Mouse (Mus musculus) stomach, postnatal 0 days (tissue): ENCODE results near the gene Snrnp200. TPM values are rescaled to one million over a fixed set of nuclear protein-coding genes. Genes with fewer than 3 reads are reported as not detected.

Experiments used
- ATAC-seq: fragments of 200-750 bp; cut with Nextera tagmentation; 2 replicates; pipeline ENCODE4 v1.8.0; 2017; ENCODE audit not compliant: low FRiP score, low TSS enrichment
- DNase-seq: peaks from one replicate; pipeline ENCODE4 v3.0.0-alpha.2; 2016; ENCODE audit warnings: low spot score
- H3K27ac ChIP-seq: fragments of 300-500 bp; sonication (generic); replicated peaks from 2 replicates; pipeline ENCODE4 v1.5.1; 2014; ENCODE audit warnings: mild to moderate bottlenecking, control low read depth
- H3K27me3 ChIP-seq: fragments of 300-500 bp; sonication (generic); 2 replicates; pipeline ENCODE4 v1.6.1; 2014; ENCODE audit warnings: low read length; ENCODE audit not compliant: control insufficient read depth, insufficient read depth
- H3K36me3 ChIP-seq: fragments of 300-500 bp; sonication (generic); 2 replicates; pipeline ENCODE4 v1.6.1; 2014; ENCODE audit warnings: low read length, mixed read lengths; ENCODE audit not compliant: control insufficient read depth, insufficient read depth
- H3K4me1 ChIP-seq: fragments of 300-500 bp; sonication (generic); replicated peaks from 2 replicates; pipeline ENCODE4 v1.6.1; 2014; ENCODE audit warnings: antibody characterized with exemption; ENCODE audit not compliant: control insufficient read depth, insufficient read depth
- H3K4me2 ChIP-seq: fragments of 300-500 bp; sonication (generic); replicated peaks from 2 replicates; pipeline ENCODE4 v1.6.1; 2014; ENCODE audit warnings: low read depth, mild to moderate bottlenecking, control low read depth, moderate library complexity
- H3K4me3 ChIP-seq: fragments of 300-500 bp; sonication (generic); 2 replicates; pipeline ENCODE4 v1.5.1; 2014; ENCODE audit warnings: low read depth, low read length, control low read depth
- H3K9ac ChIP-seq: fragments of 300-500 bp; sonication (generic); 2 replicates; pipeline ENCODE4 v1.6.1; 2014; ENCODE audit warnings: mild to moderate bottlenecking, low read length, control low read depth, mixed read lengths
- H3K9me3 ChIP-seq: fragments of 300-500 bp; sonication (generic); 2 replicates; pipeline ENCODE4 v1.6.1; 2016; ENCODE audit warnings: low read length; ENCODE audit not compliant: control insufficient read depth
- CTCF ChIP-seq: IDR thresholded peaks from 2 replicates; pipeline ENCODE4 v1.5.1; 2016; ENCODE audit warnings: antibody characterized with exemption, low read depth, mild to moderate bottlenecking, moderate library complexity
- EP300 ChIP-seq: optimal IDR thresholded peaks from 2 replicates; pipeline ENCODE3; 2016; ENCODE audit warnings: antibody characterized with exemption
- WGBS: fragments of 180-500 bp; shearing (Covaris S2); extraction: QIAGEN DNeasy Blood & Tissue Kit; methylation state at CpG from one replicate; pipeline ENCODE4 v1.1.7; 2014; 5-methylcytosine and 5-hydroxymethylcytosine counted together
- polyA plus RNA-seq: library from polyadenylated mRNA; unstranded; fragments of >200 nt; fragmentation: Nextera tagmentation; extraction: Ambion mirVana; gene quantifications from 2 replicates; pipeline ENCODE4 v1.2.1, GENCODE M21; 2015

Snrnp200 gene
- polyA plus RNA-seq, 1 experiment from 2014 or later = 13.8 TPM

DNA sequence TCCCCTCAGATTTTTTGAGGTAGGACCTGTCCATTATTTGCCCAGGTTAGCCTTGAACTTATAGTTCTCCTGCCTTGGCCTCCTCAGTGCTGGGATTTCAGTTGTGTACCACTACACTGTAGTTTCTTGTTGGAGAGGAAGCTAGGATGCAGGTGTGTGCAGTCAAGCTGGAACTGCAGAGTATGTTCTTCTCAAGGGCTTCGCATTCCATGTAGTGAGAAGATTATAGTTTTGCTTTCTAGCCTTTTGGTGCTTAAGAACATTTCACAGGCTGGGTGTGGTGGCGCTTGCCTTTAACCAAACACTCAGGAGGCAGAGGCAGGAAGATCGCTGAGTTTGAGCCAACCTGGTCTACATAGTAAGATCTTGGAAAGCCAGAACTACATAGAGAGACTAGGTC, 64.6 kb downstream of the Snrnp200 start:
- no peak overlapping the region for H3K4me2 ChIP-seq
- no peak for ATAC-seq
- H3K27ac ChIP-seq = no peak overlapping the region
- DNase-seq = no peak
- H3K9me3 ChIP-seq = no peaks in the 10 kb centered on the region
- no peak for TF ChIP-seq EP300
- TF ChIP-seq CTCF = no peak
- H3K9ac ChIP-seq = no peak overlapping the region
- WGBS = 94% methylated on average over 3 of the region's 3 CpGs
- no peaks in the 10 kb centered on the region; the same call in 1 of the 2 replicates for H3K4me1 ChIP-seq
- no peaks in the 10 kb centered on the region for H3K36me3 ChIP-seq
- H3K27me3 ChIP-seq = no peaks in the 10 kb centered on the region
- no peak overlapping the region for H3K4me3 ChIP-seq

DNA sequence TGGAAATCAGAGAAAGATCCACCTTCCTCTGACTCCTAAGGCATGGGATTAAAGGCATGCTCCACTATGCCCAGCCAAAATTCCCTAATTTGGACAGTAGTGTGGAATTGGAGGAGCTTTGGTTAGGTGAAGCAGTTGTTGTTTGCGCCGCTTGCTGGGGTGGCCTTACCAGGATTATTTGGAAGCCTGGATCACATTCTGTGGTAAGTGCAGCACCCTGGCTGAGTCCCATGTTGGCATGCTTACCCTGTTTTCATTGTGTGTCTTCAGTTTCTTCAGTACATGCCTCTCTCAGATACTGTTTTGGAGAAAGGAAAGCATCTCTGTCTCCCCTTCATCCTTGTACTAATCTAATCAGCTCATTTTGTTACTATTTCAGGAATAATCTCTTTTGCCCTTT, 66.4 kb downstream of the Snrnp200 start:
- ATAC-seq (no peak), DNase-seq (no peak)
- WGBS = 81% methylated on average over 2 of the region's 2 CpGs
- H3K27me3 ChIP-seq = no peaks in the 10 kb centered on the region
- no peak for TF ChIP-seq EP300
- no peak for TF ChIP-seq CTCF
- H3K9me3 ChIP-seq = no peaks in the 10 kb centered on the region
- H3K9ac ChIP-seq = no peak overlapping the region
- no peaks in the 10 kb centered on the region; the same call in 1 of the 2 replicates for H3K4me1 ChIP-seq
- no peaks in the 10 kb centered on the region for H3K36me3 ChIP-seq
- H3K4me2 ChIP-seq = 0 out of 2 replicates have a peak overlapping the region, but pooled peaks have one; percentile 14
- 0 out of 2 replicates have a peak overlapping the region, but pooled peaks have one; percentile 3 for H3K27ac ChIP-seq
- H3K4me3 ChIP-seq = no peak overlapping the region

DNA sequence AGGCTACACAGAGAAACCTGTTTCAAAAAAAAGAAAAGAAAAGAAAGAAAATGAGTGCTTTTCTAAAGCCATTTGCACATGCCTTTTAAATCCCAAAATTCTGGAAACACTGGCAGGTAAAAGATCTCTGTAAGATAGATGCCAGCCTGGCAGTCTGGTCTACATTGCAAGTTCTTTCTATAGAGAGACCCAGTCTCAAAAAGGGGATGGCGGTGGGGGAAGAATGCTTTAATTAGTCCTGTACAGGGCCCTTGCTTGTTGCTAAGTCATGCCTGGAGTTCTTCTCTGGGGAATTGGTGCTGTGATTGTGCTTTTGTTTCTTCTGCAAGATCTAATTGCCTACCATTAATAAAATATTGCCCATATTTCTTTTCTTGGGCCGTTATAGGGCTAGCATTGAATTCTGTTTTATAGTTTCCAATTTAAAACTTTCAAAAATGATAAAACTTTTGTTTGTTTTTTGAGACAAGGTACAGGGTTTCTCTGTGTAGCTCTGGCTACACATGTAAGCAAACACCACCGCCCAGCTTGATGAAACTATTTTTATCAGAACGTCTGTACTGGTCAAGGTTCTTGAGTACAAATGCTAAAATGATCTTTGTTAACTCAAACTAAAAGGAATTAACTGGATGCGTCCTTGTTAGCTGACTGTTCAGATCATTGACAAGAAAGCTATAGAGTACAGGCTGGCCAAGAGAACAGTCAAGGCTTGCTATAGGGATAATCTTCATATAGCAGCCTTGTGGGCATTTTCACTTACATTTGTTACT, 67.5 kb downstream of the Snrnp200 start:
- H3K9ac ChIP-seq = no peak overlapping the region
- no peaks in the 10 kb centered on the region; the same call in 1 of the 2 replicates for H3K4me1 ChIP-seq
- H3K36me3 ChIP-seq = no peaks in the 10 kb centered on the region
- no peak overlapping the region for H3K4me3 ChIP-seq
- no peak overlapping the region for H3K27ac ChIP-seq
- 59% methylated on average over 5 of the region's 5 CpGs for WGBS
- no peak for DNase-seq
- no peak for ATAC-seq
- H3K9me3 ChIP-seq = no peaks in the 10 kb centered on the region
- TF ChIP-seq EP300 = no peak
- no peak for TF ChIP-seq CTCF
- H3K27me3 ChIP-seq = no peaks in the 10 kb centered on the region
- H3K4me2 ChIP-seq = no peak overlapping the region

DNA sequence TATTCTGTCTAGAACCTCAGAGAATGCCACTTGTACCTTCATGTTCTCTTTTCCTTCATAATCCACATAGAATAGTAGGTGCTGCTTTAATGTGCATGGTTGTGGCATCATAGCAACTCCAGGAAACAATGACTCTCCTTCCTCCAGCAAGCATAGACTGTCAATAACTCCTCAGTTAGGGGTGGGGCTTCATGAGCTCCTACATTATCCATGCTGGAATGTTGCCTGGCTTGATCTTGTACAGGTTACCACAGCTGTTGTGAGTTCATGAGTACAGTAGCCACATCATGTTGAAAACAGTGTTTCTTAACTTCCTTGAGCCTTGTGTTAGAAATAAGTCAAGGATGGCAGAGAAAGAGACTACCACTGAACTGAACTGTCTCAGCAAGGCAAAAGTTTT, 70.0 kb downstream of the Snrnp200 start:
- DNase-seq = peak; percentile 25
- H3K27me3 ChIP-seq = no peaks in the 10 kb centered on the region
- no peak overlapping the region for H3K9ac ChIP-seq
- peak; percentile 90 for ATAC-seq
- H3K4me3 ChIP-seq = no peak overlapping the region
- no peaks in the 10 kb centered on the region for H3K4me1 ChIP-seq
- no peaks in the 10 kb centered on the region for H3K36me3 ChIP-seq
- no peak overlapping the region for H3K4me2 ChIP-seq
- H3K27ac ChIP-seq = peak overlapping the region; percentile 35; the same call in 1 of the 2 replicates
- TF ChIP-seq CTCF (no peak), EP300 (no peak)
- no peaks in the 10 kb centered on the region for H3K9me3 ChIP-seq

Other genes with a start within 250 kb of the Snrnp200 start
- 3.6 and 3.9 TPM in 2 replicates for gene Ap4e1, start 199.7 kb upstream of the Snrnp200 start, polyA plus RNA-seq
- 46.2 and 47.8 TPM in 2 replicates for gene Blvra, start 137.7 kb upstream of the Snrnp200 start, polyA plus RNA-seq
- gene Ncaph, start 74.4 kb upstream of the Snrnp200 start, polyA plus RNA-seq = 14.5 and 18.3 TPM in 2 replicates
- gene Itpripl1, start 64.9 kb upstream of the Snrnp200 start, polyA plus RNA-seq = 16.9 and 18.3 TPM in 2 replicates
- 1.7 and 1.8 TPM in 2 replicates for gene 1810024B03Rik, start 106 bp upstream of the Snrnp200 start, polyA plus RNA-seq
- 41.6 and 42.0 TPM in 2 replicates for gene Ciao1, start 39.4 kb downstream of the Snrnp200 start, polyA plus RNA-seq
- 27.0 and 27.1 TPM in 2 replicates for gene Tmem127, start 39.5 kb downstream of the Snrnp200 start, polyA plus RNA-seq
- gene Stard7, start 61.8 kb downstream of the Snrnp200 start, polyA plus RNA-seq = 57.3 and 62.7 TPM in 2 replicates
- 2.6 and 3.2 TPM in 2 replicates for gene Dusp2, start 127.8 kb downstream of the Snrnp200 start, polyA plus RNA-seq
- not detected in 2 replicates for gene Astl, start 130.3 kb downstream of the Snrnp200 start, polyA plus RNA-seq
- 0.36 and 0.57 TPM in 2 replicates for gene Adra2b, start 154.8 kb downstream of the Snrnp200 start, polyA plus RNA-seq
- 0.34 TPM in 2 replicates for gene Gpat2, start 216.8 kb downstream of the Snrnp200 start, polyA plus RNA-seq
- gene Fahd2a, start 236.2 kb downstream of the Snrnp200 start, polyA plus RNA-seq = 27.3 and 30.9 TPM in 2 replicates